ENCODE assay signal across 10 mouse cellular contexts in the genomic region with DNA sequence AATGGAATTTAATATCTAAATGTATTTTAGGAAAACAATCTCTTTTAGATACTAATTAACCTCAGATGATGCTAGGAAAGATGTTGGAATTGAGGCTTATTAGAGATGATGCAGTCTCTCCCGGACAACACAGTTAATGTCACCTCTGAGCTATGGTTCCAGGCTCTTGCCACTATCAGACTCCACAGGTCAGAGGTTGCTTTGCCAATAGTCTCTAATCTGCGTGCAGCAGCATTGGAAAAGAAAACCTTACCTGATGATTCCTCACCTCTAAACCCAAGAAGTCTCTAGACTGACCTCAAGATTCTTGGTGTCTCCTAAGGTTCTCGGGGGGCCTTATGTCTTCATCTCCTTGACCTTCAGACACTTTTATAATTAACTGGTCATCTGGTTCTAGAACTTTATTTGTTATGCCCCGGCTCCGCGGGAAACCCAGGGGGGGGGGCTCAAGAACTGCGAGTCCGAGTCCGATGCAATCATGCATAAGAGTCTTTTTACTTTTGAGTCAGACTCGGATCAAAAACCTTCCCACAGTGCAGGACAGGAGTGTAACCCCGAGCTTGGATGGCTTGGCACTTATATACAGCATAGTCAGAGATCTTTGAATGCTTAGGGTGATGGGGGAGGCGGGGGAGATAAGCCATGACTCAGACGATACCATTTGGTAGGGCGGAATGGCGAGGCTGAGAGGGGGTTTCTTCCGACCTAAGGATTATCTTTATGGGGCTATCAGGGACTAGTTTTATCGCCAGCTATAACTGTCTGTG.
DNase-seq lines count a peak whose midpoint lies in the region; ATAC-seq and TF ChIP-seq lines count a peak whose summit lies in the region.
"Had no signal": no experiment of that assay in that cellular context is flagged by ENCODE, and none has a peak within 500 bp of the region (broad histone marks: within the 10 kb centered on the region; RNA-seq: fewer than 3 reads in every experiment).

No protein-coding gene starts in this region.

- no peak for TF ChIP-seq POLR2A in cortical plate, adult 2 months (IDR thresholded peaks at IDR 0.05; ENCODE audit: extremely low read depth, insufficient read depth, low read length)

- H3K4me1 ChIP-seq in heart, embryonic 11.5 days (ENCODE audit: control insufficient read depth, insufficient read depth, low read length), result peaks cover 18% of the 10 kb centered on the region
- H3K4me1 ChIP-seq in cortical plate, adult 2 months (ENCODE audit: control insufficient read depth, insufficient read depth, low read length), result no peaks in the 10 kb centered on the region
- H3K4me1 ChIP-seq in hindbrain, embryonic 11.5 days (replicated peaks; ENCODE audit: control insufficient read depth, insufficient read depth, low read length), result no peaks in the 10 kb centered on the region
- peaks cover 6% of the 10 kb centered on the region for H3K4me1 ChIP-seq in liver, postnatal 0 days (ENCODE audit: insufficient read depth)

- H3K9ac ChIP-seq in heart, embryonic 11.5 days (ENCODE audit: low read depth, low read length), result peak overlapping the region; percentile 43; the same call in 1 of the 2 replicates
- no peak overlapping the region for H3K9ac ChIP-seq in hindbrain, embryonic 11.5 days (ENCODE audit: low read depth, low read length)
- peak overlapping the region; percentile 5; the same call in 1 of the 2 replicates for H3K9ac ChIP-seq in liver, postnatal 0 days (replicated peaks)

- no peak for TF ChIP-seq EP300 in liver, postnatal 0 days (IDR thresholded peaks at IDR 0.05; ENCODE audit: low read depth)

- H3K27ac ChIP-seq in heart, embryonic 11.5 days (ENCODE audit: low read depth, low read length), result peak overlapping the region; percentile 29; the same call in 1 of the 2 replicates
- no peak overlapping the region for H3K27ac ChIP-seq in cortical plate, adult 2 months (ENCODE audit: insufficient read depth, low read length)
- no peak overlapping the region for H3K27ac ChIP-seq in hindbrain, embryonic 11.5 days (ENCODE audit: low read depth, low read length)
- no peak overlapping the region for H3K27ac ChIP-seq in liver, postnatal 0 days (ENCODE audit: low read depth)

- no peaks in the 10 kb centered on the region for H3K36me3 ChIP-seq in heart, embryonic 11.5 days (ENCODE audit: control insufficient read depth, insufficient read depth, low read length)
- H3K36me3 ChIP-seq in hindbrain, embryonic 11.5 days (ENCODE audit: control insufficient read depth, insufficient read depth, low read length), result no peaks in the 10 kb centered on the region
- H3K36me3 ChIP-seq in liver, postnatal 0 days (replicated peaks; ENCODE audit: insufficient read depth, low read length), result no peaks in the 10 kb centered on the region

- no peaks in the 10 kb centered on the region for H3K27me3 ChIP-seq in heart, embryonic 11.5 days (ENCODE audit: control insufficient read depth, insufficient read depth, low read length)
- H3K27me3 ChIP-seq in hindbrain, embryonic 11.5 days (ENCODE audit: control insufficient read depth, insufficient read depth, low read length), result peaks cover 2% of the 10 kb centered on the region; the same call in 1 of the 2 replicates
- H3K27me3 ChIP-seq in liver, postnatal 0 days (ENCODE audit: insufficient read depth, low read length), result no peaks in the 10 kb centered on the region; the same call in 1 of the 2 replicates

- intact Hi-C loops in heart, postnatal 25 days (cut with DNase I), result no loop called here
- intact Hi-C loops in left cerebral cortex, postnatal 10 days (cut with DNase I), result no loop called here

- TF ChIP-seq CTCF in cortical plate, adult 2 months (IDR thresholded peaks at IDR 0.05; ENCODE audit: extremely low read depth, insufficient read depth, low read length), result no peak
- TF ChIP-seq CTCF in liver, postnatal 0 days (IDR thresholded peaks at IDR 0.05; ENCODE audit: low read depth), result no peak

- ATAC-seq in heart, embryonic 11.5 days (replicated peaks; ENCODE audit: insufficient number of reproducible peaks, low FRiP score, low TSS enrichment), result no peak
- no peak for ATAC-seq in hindbrain, embryonic 11.5 days (ENCODE audit: low FRiP score)
- peak; percentile 82 for ATAC-seq in liver, postnatal 0 days

- 6% methylated on average over 17 of the region's 17 CpGs for WGBS in heart, embryonic 11.5 days (ENCODE audit: insufficient replicate concordance)
- 11% methylated on average over 17 of the region's 17 CpGs for WGBS in hindbrain, embryonic 11.5 days
- WGBS in liver, postnatal 0 days (ENCODE audit: insufficient replicate concordance), result 15% methylated on average over 17 of the region's 17 CpGs

- H3K4me3 ChIP-seq in heart, embryonic 11.5 days (ENCODE audit: low read depth, low read length), result peak overlapping the region; percentile 36
- H3K4me3 ChIP-seq in cortical plate, adult 2 months (ENCODE audit: insufficient read depth, low read length), result peak overlapping the region; percentile 28
- H3K4me3 ChIP-seq in hindbrain, embryonic 11.5 days (ENCODE audit: low read depth, low read length), result no peak overlapping the region
- peak overlapping the region; percentile 17; the same call in 1 of the 2 replicates for H3K4me3 ChIP-seq in liver, postnatal 0 days (ENCODE audit: low read depth, low read length)

- H3K9me3 ChIP-seq in heart, embryonic 11.5 days (replicated peaks; ENCODE audit: control insufficient read depth, low read length), result no peaks in the 10 kb centered on the region
- H3K9me3 ChIP-seq in hindbrain, embryonic 11.5 days (ENCODE audit: control insufficient read depth, low read length), result no peaks in the 10 kb centered on the region
- no peaks in the 10 kb centered on the region for H3K9me3 ChIP-seq in liver, postnatal 0 days (ENCODE audit: low read length)

- no peak for DNase-seq in heart, postnatal 25 days (ENCODE audit: low spot score)
- DNase-seq in hindbrain, embryonic 11.5 days (ENCODE audit: low spot score), result no peak
- no peak for DNase-seq in liver, postnatal 0 days
- DNase-seq in gastrocnemius, postnatal 10 days, result no peak
- DNase-seq in left cerebral cortex, postnatal 10 days (ENCODE audit: extremely low spot score in 1 of 2, low spot score in 2 of 2), result no peak
- DNase-seq in right cerebral cortex, postnatal 36 days (ENCODE audit: low spot score in 2 of 2), result no peak
- DNase-seq: adrenal gland, postnatal 10 days; left cerebral cortex, postnatal 4 days had no signal

- peak overlapping the region; percentile 69 for H3K4me2 ChIP-seq in heart, embryonic 11.5 days
- peak overlapping the region; percentile 13 for H3K4me2 ChIP-seq in hindbrain, embryonic 11.5 days (replicated peaks; ENCODE audit: low read depth, low read length)
- peak overlapping the region; percentile 63 for H3K4me2 ChIP-seq in liver, postnatal 0 days (ENCODE audit: low read depth, low read length)

Comparison
In these comparisons a context has a peak if more than half of its experiments do, and no peak if none do; other contexts are left out.
1. H3K4me2 ChIP-seq: peak in every context shown above with its lines; median percentile 69 in heart, embryonic 11.5 days; 63 in liver, postnatal 0 days; 13 in hindbrain, embryonic 11.5 days.